Mouse (Mus musculus) kidney, embryonic 14.5 days (tissue): ENCODE measurements at regions not wholly inside any gene's neighbourhood (a gene's known extent, or its start where the extent isn't known, plus 50 kb on each side); places are given as distances from the start of the nearest gene placed in this dataset.

ENCODE experiments used
- ATAC-seq: fragments of 200-750 bp; cut with Nextera tagmentation; 2 replicates; pipeline ENCODE4 v1.8.0; 2017; ENCODE audit warnings: moderate number of reproducible peaks, mild to moderate bottlenecking, moderate TSS enrichment, moderate library complexity; ENCODE audit not compliant: low FRiP score, low TSS enrichment
- H3K27ac ChIP-seq: fragments of 300-500 bp; sonication (generic); 2 replicates; pipeline ENCODE4 v1.5.1; 2014; ENCODE audit warnings: low read depth, mild to moderate bottlenecking, low read length, moderate library complexity, mixed read lengths
- H3K27me3 ChIP-seq: fragments of 300-500 bp; sonication (generic); 2 replicates; pipeline ENCODE4 v1.6.1; 2014; ENCODE audit warnings: mild to moderate bottlenecking, low read length; ENCODE audit not compliant: control insufficient read depth, insufficient read depth
- H3K36me3 ChIP-seq: fragments of 300-500 bp; sonication (generic); 2 replicates; pipeline ENCODE4 v1.6.1; 2014; ENCODE audit warnings: low read length, mixed read lengths; ENCODE audit not compliant: control insufficient read depth, insufficient read depth
- H3K4me1 ChIP-seq: fragments of 300-500 bp; sonication (generic); 2 replicates; pipeline ENCODE4 v1.6.1; 2014; ENCODE audit warnings: low read length, mixed read lengths; ENCODE audit not compliant: control insufficient read depth, insufficient read depth
- H3K4me2 ChIP-seq: fragments of 300-500 bp; sonication (generic); replicated peaks from 2 replicates; pipeline ENCODE4 v1.6.1; 2014; ENCODE audit warnings: low read depth, mild to moderate bottlenecking, low read length
- H3K4me3 ChIP-seq: fragments of 300-500 bp; sonication (generic); 2 replicates; pipeline ENCODE4 v1.5.1; 2014; ENCODE audit warnings: mild to moderate bottlenecking, low read length
- H3K9ac ChIP-seq: fragments of 300-500 bp; sonication (generic); 2 replicates; pipeline ENCODE4 v1.6.1; 2014; ENCODE audit warnings: low read depth, mild to moderate bottlenecking, low read length, moderate library complexity
- H3K9me3 ChIP-seq: fragments of 300-500 bp; sonication (generic); 2 replicates; pipeline ENCODE4 v1.6.1; 2016; ENCODE audit warnings: low read length; ENCODE audit not compliant: control insufficient read depth
- WGBS: fragments of 180-500 bp; shearing (Covaris S2); extraction: QIAGEN DNeasy Blood & Tissue Kit; methylation state at CpG from one replicate; pipeline ENCODE4 v1.1.7; 2014; 5-methylcytosine and 5-hydroxymethylcytosine counted together

DNA sequence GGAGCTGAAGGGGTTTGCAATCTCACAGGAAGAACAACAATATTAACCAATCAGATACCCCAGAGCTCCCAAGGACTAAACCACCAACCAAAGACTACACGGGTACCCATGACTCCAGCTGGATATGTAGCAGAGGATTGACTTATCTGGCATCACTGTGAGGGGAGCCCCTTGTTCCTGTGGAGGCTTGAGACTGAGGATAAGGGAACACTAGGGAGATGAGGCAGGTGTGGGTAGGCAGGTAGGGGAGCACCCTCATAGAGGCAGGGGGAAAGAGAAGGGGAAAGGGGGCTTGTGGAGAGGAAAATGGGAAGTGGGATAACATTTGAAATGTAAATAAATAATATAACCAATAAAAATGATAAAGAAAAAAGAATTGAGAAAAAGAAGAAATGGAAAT, 134.8 kb downstream of the G6pd2 start:
- Histone ChIP-seq H3K27me3 (no peaks in the 10 kb centered on the region), H3K9me3 (no peaks in the 10 kb centered on the region), H3K4me1 (no peaks in the 10 kb centered on the region), H3K27ac (no peak overlapping the region), H3K4me3 (no peak overlapping the region), H3K9ac (no peak overlapping the region), H3K36me3 (no peaks in the 10 kb centered on the region), H3K4me2 (no peak overlapping the region)
- WGBS, result 82% methylated on average over 1 of the region's 1 CpGs
- no peak for ATAC-seq

DNA sequence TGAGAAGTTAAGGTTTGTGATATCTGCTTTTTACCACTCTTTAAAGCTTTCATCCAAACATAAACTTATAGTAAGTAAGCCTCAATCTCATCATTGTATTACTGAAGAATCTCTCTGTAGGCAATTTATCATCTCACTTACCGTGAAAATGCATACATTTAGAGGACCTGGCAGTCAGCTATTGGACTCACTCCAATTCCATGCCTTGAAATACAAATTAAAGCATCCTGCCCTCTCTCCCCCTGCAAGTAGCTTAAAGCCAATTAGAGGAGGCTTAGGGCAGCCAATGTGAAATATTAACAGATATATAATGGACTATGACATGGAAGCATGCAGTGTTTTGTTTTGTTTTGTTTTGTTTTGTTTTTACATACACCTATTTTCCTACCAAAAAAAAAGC, 176.6 kb downstream of the G6pd2 start:
- no peak overlapping the region for H3K4me2 ChIP-seq
- 40% methylated on average over 1 of the region's 1 CpGs for WGBS
- no peak for ATAC-seq
- no peak overlapping the region for H3K9ac ChIP-seq
- H3K4me3 ChIP-seq, result no peak overlapping the region
- no peaks in the 10 kb centered on the region for H3K9me3 ChIP-seq
- H3K4me1 ChIP-seq, result no peaks in the 10 kb centered on the region
- H3K36me3 ChIP-seq, result no peaks in the 10 kb centered on the region
- no peak overlapping the region for H3K27ac ChIP-seq
- no peaks in the 10 kb centered on the region for H3K27me3 ChIP-seq

DNA sequence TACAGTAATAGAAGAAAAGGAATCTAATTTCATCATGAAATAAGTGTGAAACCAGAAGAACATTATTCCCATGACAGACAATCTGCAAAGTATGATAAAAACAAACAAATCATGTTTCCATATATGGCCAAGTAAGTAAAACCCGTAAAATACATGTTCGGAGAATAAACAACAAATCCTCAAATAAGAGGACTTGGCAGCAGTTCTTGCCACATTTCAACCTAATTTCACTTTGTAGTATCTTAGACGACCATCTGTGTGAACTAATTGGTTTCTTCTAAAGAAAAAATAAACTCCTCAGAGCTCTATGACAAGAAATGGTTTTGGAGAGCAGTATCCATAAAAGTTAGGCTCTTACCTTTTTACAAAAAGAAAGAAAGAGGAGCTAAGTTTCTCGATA, 210.9 kb downstream of the G6pd2 start:
- ATAC-seq, result no peak
- Histone ChIP-seq H3K9me3 (no peaks in the 10 kb centered on the region), H3K27me3 (no peaks in the 10 kb centered on the region), H3K4me2 (no peak overlapping the region), H3K9ac (no peak overlapping the region), H3K36me3 (no peaks in the 10 kb centered on the region), H3K4me3 (no peak overlapping the region), H3K4me1 (no peaks in the 10 kb centered on the region), H3K27ac (no peak overlapping the region)
- 60% methylated on average over 4 of the region's 4 CpGs for WGBS

- no peaks in the 10 kb centered on the region for H3K9me3 ChIP-seq
- no peak overlapping the region for H3K9ac ChIP-seq
- peak; percentile 75; the same call in 1 of the 2 replicates for ATAC-seq
- H3K27ac ChIP-seq, result no peak overlapping the region
- no peaks in the 10 kb centered on the region for H3K36me3 ChIP-seq
- no peak overlapping the region for H3K4me2 ChIP-seq
- H3K4me3 ChIP-seq, result no peak overlapping the region
- no peaks in the 10 kb centered on the region for H3K27me3 ChIP-seq
- H3K4me1 ChIP-seq, result no peaks in the 10 kb centered on the region
These were observed 211.6 kb downstream of the G6pd2 start for GRCm38 (mm10) chr5:62020260-62020659.

- no peaks in the 10 kb centered on the region for H3K36me3 ChIP-seq
- no peak overlapping the region for H3K4me3 ChIP-seq
- H3K27ac ChIP-seq, result no peak overlapping the region
- no peak for ATAC-seq
- H3K9me3 ChIP-seq, result no peaks in the 10 kb centered on the region
- H3K4me2 ChIP-seq, result no peak overlapping the region
- H3K27me3 ChIP-seq, result no peaks in the 10 kb centered on the region
- WGBS, result 89% methylated on average over 2 of the region's 2 CpGs
- no peaks in the 10 kb centered on the region for H3K4me1 ChIP-seq
- H3K9ac ChIP-seq, result no peak overlapping the region
These were observed 232.9 kb downstream of the G6pd2 start for GRCm38 (mm10) chr5:62041475-62041874.

- Histone ChIP-seq H3K4me1 (no peaks in the 10 kb centered on the region), H3K4me2 (no peak overlapping the region), H3K27ac (no peak overlapping the region), H3K9ac (no peak overlapping the region), H3K9me3 (no peaks in the 10 kb centered on the region), H3K4me3 (no peak overlapping the region), H3K36me3 (no peaks in the 10 kb centered on the region), H3K27me3 (no peaks in the 10 kb centered on the region)
- 80% methylated on average over 2 of the region's 2 CpGs for WGBS
- ATAC-seq, result no peak
These were observed 235.1 kb downstream of the G6pd2 start for GRCm38 (mm10) chr5:62043678-62044077.

- no peak overlapping the region for H3K4me2 ChIP-seq
- no peaks in the 10 kb centered on the region for H3K9me3 ChIP-seq
- no peak overlapping the region for H3K9ac ChIP-seq
- no peaks in the 10 kb centered on the region for H3K27me3 ChIP-seq
- H3K4me1 ChIP-seq, result no peaks in the 10 kb centered on the region
- ATAC-seq, result no peak
- no peak overlapping the region for H3K27ac ChIP-seq
- H3K36me3 ChIP-seq, result no peaks in the 10 kb centered on the region
- no peak overlapping the region for H3K4me3 ChIP-seq
These were observed 270.4 kb downstream of the G6pd2 start for GRCm38 (mm10) chr5:62078998-62079397.

DNA sequence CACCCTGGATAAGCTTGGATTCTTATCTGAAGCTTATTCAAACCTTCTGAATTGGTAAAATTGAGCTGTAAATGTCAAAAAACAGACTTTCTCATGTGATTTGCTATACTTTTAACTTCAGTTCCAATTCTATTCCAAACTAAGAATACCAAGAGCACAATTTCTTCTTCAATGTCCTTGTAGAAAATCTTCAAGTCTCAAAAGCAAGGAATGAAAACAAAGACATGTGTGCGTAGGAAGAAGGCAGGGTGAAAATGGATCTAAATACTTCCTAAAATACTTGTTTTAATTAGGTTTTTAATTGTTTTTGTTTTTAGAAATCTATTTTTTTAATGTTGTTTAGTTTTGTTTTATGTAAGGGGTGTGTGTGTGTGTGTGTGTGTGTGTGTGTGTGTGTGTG, 280.9 kb downstream of the G6pd2 start:
- H3K9ac ChIP-seq, result no peak overlapping the region
- no peak overlapping the region for H3K4me2 ChIP-seq
- no peak overlapping the region for H3K4me3 ChIP-seq
- H3K36me3 ChIP-seq, result no peaks in the 10 kb centered on the region
- 96% methylated on average over 1 of the region's 1 CpGs for WGBS
- no peak overlapping the region for H3K27ac ChIP-seq
- ATAC-seq, result no peak
- H3K27me3 ChIP-seq, result no peaks in the 10 kb centered on the region
- no peaks in the 10 kb centered on the region for H3K4me1 ChIP-seq
- H3K9me3 ChIP-seq, result no peaks in the 10 kb centered on the region

GRCm38 (mm10) chr5:62096052-62096451, 287.4 kb downstream of the G6pd2 start:
- no peaks in the 10 kb centered on the region for H3K27me3 ChIP-seq

DNA sequence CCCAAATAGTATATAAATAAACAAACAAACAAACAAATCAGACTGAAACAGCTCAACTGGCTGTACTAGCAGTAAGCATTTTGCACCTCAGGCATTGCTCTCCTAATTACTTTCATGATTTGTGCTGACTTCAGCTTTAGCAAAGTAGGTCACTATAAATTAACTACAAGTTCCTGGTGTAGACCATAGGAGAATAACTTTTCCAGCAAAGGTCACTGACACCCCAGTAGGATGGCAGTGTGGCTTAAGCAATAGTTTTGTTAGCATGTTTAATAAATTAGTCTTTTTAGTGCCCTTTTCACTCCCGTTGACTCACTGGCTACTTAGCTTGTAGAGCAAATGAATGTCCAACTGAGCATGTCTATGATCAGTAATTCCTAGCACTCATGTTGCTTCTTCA, 304.6 kb downstream of the G6pd2 start:
- 68% methylated on average over 1 of the region's 1 CpGs for WGBS
- no peak for ATAC-seq
- Histone ChIP-seq H3K4me3 (no peak overlapping the region), H3K4me1 (no peaks in the 10 kb centered on the region), H3K27ac (no peak overlapping the region), H3K27me3 (no peaks in the 10 kb centered on the region), H3K9ac (no peak overlapping the region), H3K9me3 (no peaks in the 10 kb centered on the region), H3K36me3 (no peaks in the 10 kb centered on the region), H3K4me2 (no peak overlapping the region)

More at GRCm38 (mm10) chr5:62096052-62096451, 287.4 kb downstream of the G6pd2 start:
- Histone ChIP-seq H3K27ac (no peak overlapping the region), H3K9ac (no peak overlapping the region), H3K4me2 (no peak overlapping the region), H3K4me1 (no peaks in the 10 kb centered on the region), H3K9me3 (no peaks in the 10 kb centered on the region), H3K4me3 (no peak overlapping the region), H3K36me3 (no peaks in the 10 kb centered on the region)
- ATAC-seq, result no peak
